Mouse (Mus musculus) heart, adult 2 months (tissue): ENCODE data around the gene Unc93b1. TPM values are rescaled to one million over a fixed set of nuclear protein-coding genes. Genes with fewer than 3 reads are reported as not detected.

Experiments
- DNase-seq, 2 experiments: peaks; one replicate each; pipeline ENCODE4 v3.0.0; 2021
- H3K27ac ChIP-seq: fragments of 200-600 bp; 2 replicates; pipeline ENCODE4 v1.8.1; 2022
- H3K27me3 ChIP-seq: fragments of 200-500 bp; 2 replicates; pipeline ENCODE4 v1.6.1; 2012; ENCODE audit warnings: mild to moderate bottlenecking, low read length, inconsistent platforms, mixed read lengths; ENCODE audit not compliant: control insufficient read depth, insufficient read depth
- H3K36me3 ChIP-seq: fragments of 200-500 bp; 2 replicates; pipeline ENCODE4 v1.6.1; 2012; ENCODE audit warnings: low read length, inconsistent platforms; ENCODE audit not compliant: control insufficient read depth, insufficient read depth
- H3K4me1 ChIP-seq: fragments of 200-500 bp; 2 replicates; pipeline ENCODE4 v1.6.1; 2011; ENCODE audit warnings: low read length; ENCODE audit not compliant: control insufficient read depth, insufficient read depth
- H3K4me3 ChIP-seq: fragments of 200-600 bp; 2 replicates; pipeline ENCODE4 v1.8.1; 2022
- H3K79me2 ChIP-seq: fragments of 200-500 bp; replicated peaks from 2 replicates; pipeline ENCODE4 v1.6.1; 2012; ENCODE audit warnings: mild to moderate bottlenecking, inconsistent platforms, low read length, moderate library complexity, mixed read lengths; ENCODE audit not compliant: control insufficient read depth, insufficient read depth
- H3K9ac ChIP-seq: fragments of 200-500 bp; 2 replicates; pipeline ENCODE4 v1.6.1; 2012; ENCODE audit warnings: low read depth, mild to moderate bottlenecking, control low read depth, inconsistent platforms, low read length, mixed read lengths
- CTCF ChIP-seq: fragments of 200-600 bp; IDR thresholded peaks from 2 replicates; pipeline ENCODE4 v1.8.1; 2022; ENCODE audit warnings: antibody characterized with exemption, mild to moderate bottlenecking, moderate library complexity
- EP300 ChIP-seq: fragments of 200-500 bp; IDR thresholded peaks from 2 replicates; pipeline ENCODE4 v1.6.1; 2011; ENCODE audit warnings: low read depth, low read length, control low read depth; ENCODE audit not compliant: insufficient read depth
- POLR2A ChIP-seq: fragments of 200-500 bp; IDR thresholded peaks from 2 replicates; pipeline ENCODE4 v1.6.1; 2011; ENCODE audit warnings: mild to moderate bottlenecking, low read depth, low read length, control low read depth; ENCODE audit not compliant: insufficient read depth
- WGBS: fragments of 180-500 bp; shearing (Covaris S2); methylation state at CpG from one replicate; pipeline ENCODE4 v1.1.7; 2018; 5-methylcytosine and 5-hydroxymethylcytosine counted together
- intact Hi-C: fragments of 180-260 bp; cut with DNase I; formaldehyde crosslinking; loops from one replicate; pipeline ENCODE4 v1.15.1; 2025
- polyA plus RNA-seq: library from polyadenylated mRNA; depleted of rRNA; stranded (reverse); fragments of >200 nt; gene quantifications from 2 replicates; pipeline ENCODE4 v1.2.3, GENCODE M21; 2012
- total RNA-seq, 2 experiments: library from RNA; stranded (reverse); gene quantifications; 2 replicates each; pipeline ENCODE4 v1.2.3; 2021

The Unc93b1 gene
- total and polyA plus RNA-seq, 3 experiments = 17.5 to 45.5 (median 18.3) TPM

DNA sequence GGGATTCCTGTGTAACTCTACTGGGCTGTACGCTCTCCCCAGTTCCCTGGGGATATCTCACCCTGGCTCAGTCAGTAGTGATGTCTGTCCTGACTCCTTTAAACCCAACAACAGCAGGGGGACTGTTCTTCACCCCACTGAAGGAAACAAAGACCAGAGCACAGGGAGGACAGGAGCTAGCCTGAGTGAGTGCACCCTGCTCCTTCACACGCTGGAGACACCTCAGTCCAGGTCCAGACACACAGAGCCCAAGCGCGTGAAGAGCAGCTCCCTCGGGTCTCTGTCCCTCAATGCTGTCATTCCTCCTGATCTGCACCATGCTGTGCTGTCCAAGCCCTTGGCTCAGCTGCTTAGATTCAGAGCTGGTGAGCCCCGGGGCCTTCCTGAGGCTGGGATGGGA is 8.3 kb upstream of the Unc93b1 start:
- Histone ChIP-seq H3K4me3 (no peak overlapping the region), H3K27ac (no peak overlapping the region), H3K4me1 (peaks cover 33% of the 10 kb centered on the region), H3K79me2 (no peaks in the 10 kb centered on the region), H3K27me3 (no peaks in the 10 kb centered on the region), H3K36me3 (no peaks in the 10 kb centered on the region), H3K9ac (no peak overlapping the region)
- 54% methylated on average over 6 of the region's 6 CpGs for WGBS
- DNase-seq = no peak
- intact Hi-C loops = no loop called here
- TF ChIP-seq CTCF = 0 out of 2 replicates have a peak, but pooled peaks have one; percentile 0
- no peak for TF ChIP-seq EP300

DNA sequence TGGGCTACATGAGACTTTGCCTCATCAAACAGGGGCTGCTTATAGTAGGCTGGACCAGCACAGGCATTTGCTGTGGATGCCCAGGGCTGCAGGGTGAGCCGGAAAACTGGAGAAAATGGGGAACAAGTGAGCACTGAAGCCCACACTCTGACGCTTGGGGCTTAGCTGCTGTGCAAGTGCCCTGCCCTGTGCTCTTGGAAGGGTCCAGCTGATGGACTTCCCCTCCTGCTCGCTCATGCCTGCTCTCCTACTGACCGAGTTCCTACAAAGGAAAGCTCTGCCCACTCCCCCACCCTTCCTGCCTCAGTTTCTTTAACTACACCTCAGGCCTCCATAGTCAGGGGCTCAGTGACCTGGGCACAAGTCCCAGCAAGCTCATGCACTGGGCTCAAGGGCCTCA is 7.0 kb upstream of the Unc93b1 start:
- Histone ChIP-seq H3K27ac (no peak overlapping the region), H3K9ac (no peak overlapping the region), H3K36me3 (no peaks in the 10 kb centered on the region), H3K4me1 (peaks cover 32% of the 10 kb centered on the region), H3K4me3 (no peak overlapping the region), H3K27me3 (no peaks in the 10 kb centered on the region), H3K79me2 (no peaks in the 10 kb centered on the region)
- TF ChIP-seq POLR2A (no peak), CTCF (no peak), EP300 (no peak)
- intact Hi-C loops = no loop called here
- 85% methylated on average over 4 of the region's 4 CpGs for WGBS
- peak in 1 of 2 experiments; percentile 37 for DNase-seq

DNA sequence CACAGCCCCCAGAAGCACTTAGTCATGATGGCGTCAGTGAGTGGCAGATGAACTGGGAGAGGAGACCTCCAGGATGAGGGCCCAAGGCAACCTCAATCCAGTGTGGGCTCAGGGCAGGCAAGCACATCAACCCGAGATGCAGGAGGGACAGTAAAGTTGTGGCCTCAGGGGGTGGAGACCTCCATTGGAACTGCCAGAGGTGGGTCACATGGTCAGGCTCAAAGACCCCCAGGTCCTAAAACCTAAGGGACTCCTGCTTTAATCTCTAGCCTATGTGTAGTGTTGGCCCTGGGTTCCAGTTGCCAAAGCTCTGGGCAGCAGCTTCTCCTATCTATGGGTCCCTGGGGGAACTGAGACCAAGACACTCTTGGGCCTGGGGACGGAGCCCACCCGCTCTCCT is 6.2 kb upstream of the Unc93b1 start:
- intact Hi-C loops = no loop called here

DNA sequence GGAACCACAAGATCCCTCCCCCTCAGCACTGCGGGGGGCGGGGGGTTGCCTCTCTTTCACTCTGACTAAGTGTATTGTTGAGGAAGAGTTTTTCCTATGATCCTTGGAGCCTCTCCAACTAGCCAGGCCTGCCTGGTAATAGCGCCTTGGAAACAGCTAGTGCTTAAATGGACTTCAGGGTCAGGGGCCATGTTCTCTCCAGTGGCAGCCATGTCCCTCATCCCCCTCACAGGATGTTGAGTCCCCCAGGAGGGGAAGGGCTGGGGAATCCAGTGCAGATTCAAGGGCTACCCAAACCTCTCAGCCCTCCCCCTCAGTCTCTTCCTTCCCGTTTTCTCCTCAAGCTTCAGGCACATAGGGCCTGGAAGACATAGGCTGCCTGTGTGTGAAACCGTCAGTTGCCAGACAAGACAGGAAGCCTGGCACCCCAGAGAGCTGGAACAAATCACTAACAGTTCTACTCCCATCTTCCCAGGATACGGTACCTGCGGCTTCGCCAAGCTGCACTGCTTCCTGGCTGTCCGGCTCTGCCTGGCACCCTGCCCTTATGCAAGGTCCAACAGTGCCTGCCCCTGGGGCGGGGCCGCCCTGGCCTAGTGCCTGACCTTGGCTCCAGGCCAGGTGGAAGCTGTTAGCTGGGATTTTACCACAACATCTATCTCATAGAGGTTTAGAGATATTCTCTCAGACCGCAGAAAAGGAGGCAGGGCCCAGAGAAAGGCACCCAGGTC is 5.6 kb upstream of the Unc93b1 start, which contains the start of gene Aldh3b1:
Gene Aldh3b1, minus strand, starts transcription at position 598 of the 731 bp plus-strand sequence.
- peak; percentile 32; the same call in 1 of the 2 replicates for TF ChIP-seq POLR2A
- no peak for TF ChIP-seq CTCF
- peak within 1 kb of the TSS; percentile 84 for H3K27ac ChIP-seq
- DNase-seq = peak; percentile 93 to 94
- intact Hi-C loops = no loop called here
- H3K4me1 ChIP-seq = peaks cover 19% of the 10 kb centered on the region
- peak within 1 kb of the TSS; percentile 22; the same call in 1 of the 2 replicates for H3K9ac ChIP-seq
- peak within 1 kb of the TSS; percentile 5; the same call in 1 of the 2 replicates for H3K4me3 ChIP-seq
- no peaks in the 10 kb centered on the region for H3K27me3 ChIP-seq
- 7% methylated on average over 12 of the region's 12 CpGs for WGBS
- H3K79me2 ChIP-seq = no peaks in the 10 kb centered on the region
- H3K36me3 ChIP-seq = no peaks in the 10 kb centered on the region

More for the DNA sequence above, 6.2 kb upstream of the Unc93b1 start:
- Histone ChIP-seq H3K4me3 (no peak overlapping the region; the same call in 1 of the 2 replicates), H3K4me1 (peaks cover 24% of the 10 kb centered on the region), H3K79me2 (no peaks in the 10 kb centered on the region), H3K9ac (no peak overlapping the region), H3K27ac (peak overlapping the region; percentile 84), H3K27me3 (no peaks in the 10 kb centered on the region), H3K36me3 (no peaks in the 10 kb centered on the region)
- no peak for TF ChIP-seq CTCF
- TF ChIP-seq POLR2A = no peak
- no peak for TF ChIP-seq EP300
- DNase-seq = peak in 1 of 2 experiments; percentile 35
- WGBS = 39% methylated on average over 4 of the region's 4 CpGs

DNA sequence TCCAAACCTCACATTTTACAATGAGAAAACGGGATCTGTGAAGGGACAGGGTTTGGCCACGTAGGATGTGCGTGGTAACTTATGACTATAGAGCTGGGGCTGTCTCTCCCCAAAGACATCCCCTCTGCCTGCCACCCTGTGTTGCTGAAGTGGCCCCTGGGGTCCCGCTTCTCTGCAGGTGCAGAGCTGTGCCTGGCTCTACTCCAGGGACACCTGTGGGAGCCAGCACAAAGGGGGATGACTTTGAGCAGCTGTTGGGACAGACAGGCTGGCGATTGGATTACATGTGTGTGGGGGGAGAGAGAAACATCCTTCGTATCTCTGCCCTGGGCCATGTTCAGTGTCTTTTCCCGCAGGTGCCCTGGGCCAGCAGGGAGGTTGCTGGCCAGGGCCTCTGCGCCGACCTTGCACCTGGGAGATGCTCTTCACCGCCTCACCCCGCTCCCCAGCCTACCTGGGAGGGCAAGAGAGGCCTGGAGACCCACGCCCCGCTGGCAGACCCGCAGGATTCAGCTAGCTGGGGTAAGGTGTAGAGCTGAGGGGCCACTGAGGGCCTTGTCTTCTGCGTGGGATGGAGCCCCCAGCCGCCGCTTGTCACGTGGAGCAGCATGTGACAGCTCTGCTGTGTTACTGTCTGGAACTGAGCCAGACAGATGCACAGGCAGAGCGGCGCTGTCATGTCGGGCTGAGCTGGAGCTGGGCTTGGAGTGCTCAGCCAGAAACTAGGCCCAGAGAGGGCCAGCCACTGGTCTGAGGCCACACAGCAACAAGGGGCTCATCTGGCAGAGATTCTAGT is 4.5 kb upstream of the Unc93b1 start:
- intact Hi-C loops = loop anchor here (5.0 kb wide), 1 partner anchor 78 kb away; the partner anchor contains the start of gene Chka
- no peaks in the 10 kb centered on the region for H3K36me3 ChIP-seq
- H3K79me2 ChIP-seq = no peaks in the 10 kb centered on the region
- peaks cover 20% of the 10 kb centered on the region for H3K4me1 ChIP-seq
- TF ChIP-seq EP300 (no peak), POLR2A (no peak), CTCF (no peak)
- no peak overlapping the region for H3K4me3 ChIP-seq
- H3K9ac ChIP-seq = peak overlapping the region; percentile 22; the same call in 1 of the 2 replicates
- peak; percentile 26 to 39 for DNase-seq
- H3K27me3 ChIP-seq = no peaks in the 10 kb centered on the region
- WGBS = 51% methylated on average over 21 of the region's 21 CpGs
- peak overlapping the region; percentile 84 for H3K27ac ChIP-seq

DNA sequence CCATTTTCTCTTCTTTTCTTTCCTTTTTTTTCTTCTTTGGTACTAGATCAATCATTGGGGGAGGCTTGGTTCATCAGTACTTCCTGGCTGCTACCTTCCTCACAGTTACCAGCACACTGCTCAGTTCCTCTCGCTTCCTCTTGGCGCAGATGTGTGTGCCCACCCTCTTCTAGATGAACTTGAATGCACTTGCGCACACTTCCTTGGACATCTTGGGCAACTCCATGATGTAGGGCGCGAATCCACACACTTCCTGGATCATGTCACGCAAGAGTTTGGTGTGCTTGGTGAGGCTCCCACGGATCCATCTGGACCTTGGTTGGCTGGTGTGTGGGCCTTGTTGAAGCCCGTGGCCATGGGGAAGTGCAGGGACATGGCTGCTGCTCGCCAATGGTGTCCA is 3.3 kb upstream of the Unc93b1 start:
- TF ChIP-seq CTCF (no peak), EP300 (0 out of 2 replicates have a peak, but pooled peaks have one; percentile 19), POLR2A (no peak)
- no peaks in the 10 kb centered on the region for H3K36me3 ChIP-seq
- no peak overlapping the region for H3K9ac ChIP-seq
- peaks cover 20% of the 10 kb centered on the region for H3K4me1 ChIP-seq
- H3K79me2 ChIP-seq = no peaks in the 10 kb centered on the region
- no peak overlapping the region for H3K4me3 ChIP-seq
- H3K27ac ChIP-seq = no peak overlapping the region
- DNase-seq = peak in 1 of 2 experiments; percentile 60
- 90% methylated on average over 9 of the region's 9 CpGs for WGBS
- no peaks in the 10 kb centered on the region for H3K27me3 ChIP-seq
- intact Hi-C loops = loop anchor here (5.0 kb wide), 1 partner anchor 79 kb away; the partner anchor contains the start of gene Chka
